Mouse (Mus musculus) erythroblast, adult 5-6 weeks (primary cell): ENCODE results near the gene Galnt6. TPM values are rescaled to one million over a fixed set of nuclear protein-coding genes. Genes with fewer than 3 reads are reported as not detected.

ENCODE experiments used
- ATAC-seq: replicated peaks from 2 replicates; pipeline ENCODE4 v1.8.0; 2016; ENCODE audit warnings: moderate number of reproducible peaks, mild to moderate bottlenecking, moderate TSS enrichment, inconsistent platforms; ENCODE audit not compliant: poor library complexity, low FRiP score, severe bottlenecking
- total RNA-seq, 2 experiments: library from RNA; stranded (forward) in 1 of 2; stranded (reverse) in 1 of 2; fragments of 150-400 nt in 1 of 2; fragments of 200-764, 138-1000 nt in 1 of 2; gene quantifications; 2 replicates each; pipeline versions ENCODE4 v1.2.3 to v1.2.4; 2015 to 2017; ENCODE audit warnings: low replicate concordance in 2 of 2

The Galnt6 gene
- total RNA-seq, 2 experiments from 2014 or later = 4.0 to 4.5 TPM

DNA sequence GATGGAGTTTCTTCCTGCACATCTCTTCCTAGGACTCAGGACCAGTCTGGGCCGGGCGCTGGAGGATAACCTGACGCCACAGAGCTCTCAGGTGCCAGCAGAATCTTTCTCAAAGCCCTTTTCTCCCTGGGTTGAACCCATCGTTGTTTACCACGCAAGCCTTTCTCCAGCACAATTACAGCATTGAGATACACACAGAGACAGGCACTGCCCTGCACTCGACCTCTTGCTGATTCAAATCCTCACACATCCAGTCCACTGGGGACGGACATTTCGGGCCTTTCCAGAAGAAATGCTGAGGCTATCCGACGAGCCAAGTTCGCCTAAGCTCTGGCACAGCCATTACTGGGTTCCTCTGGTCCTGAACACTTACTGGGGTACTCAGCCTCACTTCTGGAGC, 2.5 kb downstream of the Galnt6 start:
- no peak for ATAC-seq

DNA sequence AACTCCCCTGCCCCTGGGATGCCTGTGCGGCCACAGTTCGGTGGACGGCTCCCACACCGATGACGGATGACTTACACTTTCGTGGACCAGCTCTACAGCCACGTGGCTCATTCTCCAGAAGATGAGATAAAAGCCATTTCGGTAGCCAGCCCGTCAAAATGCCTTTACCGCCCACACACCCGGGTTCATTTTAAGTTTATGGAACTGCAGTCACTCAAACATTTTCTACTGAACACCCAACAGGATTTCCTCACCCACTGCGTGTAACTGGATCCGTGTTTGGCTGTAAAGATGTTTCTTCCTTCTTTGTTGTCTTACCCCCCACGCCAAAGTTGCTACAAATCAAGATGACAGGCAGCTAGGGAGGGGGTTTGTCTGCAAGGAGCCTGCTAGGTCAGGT, 5.7 kb downstream of the Galnt6 start:
- no peak for ATAC-seq

DNA sequence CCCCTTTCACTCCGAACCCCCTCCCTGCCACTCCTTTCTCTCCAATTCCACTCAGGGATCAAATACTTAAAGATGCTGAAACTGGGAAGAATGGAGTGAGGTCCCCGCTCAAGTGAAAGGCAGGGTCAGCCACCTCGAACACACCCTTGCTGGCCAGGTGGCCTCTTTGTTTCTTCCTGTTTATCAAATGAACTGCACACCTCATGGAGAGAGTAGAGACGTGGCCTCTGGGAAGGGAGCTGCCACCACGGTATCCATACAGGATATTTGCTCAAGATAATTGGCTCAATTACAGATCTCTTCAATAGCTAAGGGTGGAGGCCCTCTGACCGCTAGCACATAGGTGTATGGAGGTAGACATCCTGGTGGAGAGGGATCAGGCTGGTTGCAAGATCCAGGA, 6.6 kb downstream of the Galnt6 start:
- ATAC-seq = no peak

DNA sequence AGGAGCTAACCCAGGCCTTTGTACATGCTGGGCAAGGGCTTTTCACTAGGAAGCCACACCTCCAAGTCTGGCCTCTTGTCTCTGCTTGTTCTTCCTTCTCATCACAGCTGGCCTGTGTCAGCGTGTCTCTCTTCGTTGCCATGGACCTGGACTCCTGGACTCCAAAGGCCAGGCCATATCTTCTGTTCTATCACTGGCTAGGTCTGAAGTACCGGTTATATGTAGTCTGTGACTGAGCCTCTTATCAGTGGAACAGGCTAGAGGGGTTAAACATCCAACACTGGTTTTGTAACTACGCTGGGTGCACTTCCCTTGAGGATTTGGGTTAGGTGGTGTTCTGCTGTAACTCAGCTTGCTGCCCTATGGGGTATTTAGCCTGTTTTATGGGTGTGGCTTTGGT, 7.2 kb downstream of the Galnt6 start:
- ATAC-seq = no peak

DNA sequence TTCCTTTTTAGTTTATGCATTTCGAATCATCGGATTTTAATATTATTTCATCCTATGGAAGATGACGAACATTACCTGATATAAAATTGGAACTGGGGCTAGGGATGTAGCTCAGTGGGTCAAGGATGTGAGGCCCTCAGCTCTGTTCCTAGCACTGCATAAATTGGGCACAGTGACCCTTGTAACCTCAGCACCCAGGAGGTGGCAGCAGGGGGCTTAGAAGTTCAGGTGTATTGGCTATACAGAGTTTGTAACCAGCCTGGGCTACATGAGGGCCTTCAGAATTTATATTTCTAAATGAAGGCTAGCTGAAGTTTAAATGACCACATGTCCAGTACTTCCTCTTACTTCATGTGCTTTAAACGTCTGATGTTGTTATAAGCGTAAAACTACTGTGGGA, 7.7 kb downstream of the Galnt6 start:
- no peak for ATAC-seq

DNA sequence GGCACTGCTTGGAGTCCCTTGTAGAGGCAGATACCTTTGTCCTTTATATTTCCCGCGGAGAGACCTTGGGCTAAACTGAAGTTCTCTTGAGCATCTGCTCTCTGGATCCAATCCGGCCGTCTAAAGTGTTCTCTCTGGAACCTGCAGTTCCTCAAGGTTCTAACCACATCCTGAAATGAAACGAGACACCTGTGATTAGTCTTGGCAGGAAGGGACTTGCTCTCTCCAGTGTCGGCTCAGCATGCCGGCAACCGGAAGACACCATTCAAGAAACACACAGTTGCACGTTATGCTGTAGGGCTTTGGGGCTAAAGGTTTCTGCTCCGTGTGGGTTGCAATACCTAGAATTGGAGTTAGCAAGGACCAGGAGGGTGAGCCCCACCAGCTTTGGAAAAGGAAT, 9.1 kb downstream of the Galnt6 start:
- ATAC-seq = no peak

DNA sequence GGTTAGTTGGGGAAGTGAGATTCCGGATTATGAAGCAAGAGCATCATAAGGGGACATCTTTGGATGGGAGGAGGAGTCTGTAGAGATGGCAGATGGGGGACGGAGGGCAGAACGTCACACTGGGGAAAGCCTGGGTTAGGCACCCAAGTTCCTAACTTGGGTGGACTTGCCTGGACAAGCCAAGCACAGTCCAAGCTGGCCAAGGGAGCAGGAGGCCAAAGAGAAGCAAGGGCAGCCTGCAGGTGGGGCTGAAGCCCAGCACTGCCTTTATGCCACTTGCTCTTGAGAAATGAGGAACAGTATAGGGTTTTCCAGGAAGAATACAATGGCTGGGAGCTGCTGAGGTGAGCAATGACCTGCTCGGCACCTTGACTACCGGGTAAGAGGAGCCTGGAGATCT, 10.0 kb downstream of the Galnt6 start:
- 0 out of 2 replicates have a peak, but pooled peaks have one; percentile 26 for ATAC-seq

DNA sequence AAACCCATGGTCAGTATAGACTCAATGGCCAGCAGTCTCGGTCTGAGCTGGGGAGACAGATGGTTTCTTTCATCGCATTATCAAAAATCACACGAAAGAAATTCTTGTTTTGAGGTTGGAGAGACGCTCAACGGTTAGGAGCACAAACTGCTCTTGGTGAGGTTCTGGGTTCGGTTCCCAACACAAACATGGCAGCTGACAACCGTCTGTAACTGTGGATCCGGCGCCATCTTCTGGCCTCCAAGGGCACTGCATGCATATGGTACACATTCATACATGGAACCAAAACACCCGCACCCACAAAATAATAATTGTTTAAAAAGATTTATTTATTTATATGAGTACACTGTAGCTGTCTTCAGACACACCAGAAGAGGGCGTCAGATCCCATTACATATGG, 10.6 kb downstream of the Galnt6 start:
- ATAC-seq = no peak

DNA sequence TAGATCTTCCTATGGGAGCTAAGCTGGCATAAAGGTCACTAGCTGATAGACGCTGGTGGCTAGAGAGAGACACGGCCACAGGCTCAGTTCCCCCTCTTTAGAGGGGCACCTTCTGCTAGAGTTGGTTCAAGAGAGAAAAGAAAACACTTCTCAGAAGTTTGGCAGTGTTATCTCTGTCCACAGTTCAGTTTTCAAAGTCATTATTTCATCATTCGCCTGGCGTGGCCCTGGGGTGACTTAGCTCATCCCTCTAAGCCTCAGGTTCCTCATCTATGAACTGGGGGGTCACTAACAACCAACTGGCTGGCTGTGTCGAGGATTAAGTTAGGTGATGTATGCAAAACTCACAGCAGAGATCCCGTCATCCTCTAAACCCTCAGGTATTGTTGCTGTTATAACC, 11.2 kb downstream of the Galnt6 start:
- ATAC-seq = no peak

DNA sequence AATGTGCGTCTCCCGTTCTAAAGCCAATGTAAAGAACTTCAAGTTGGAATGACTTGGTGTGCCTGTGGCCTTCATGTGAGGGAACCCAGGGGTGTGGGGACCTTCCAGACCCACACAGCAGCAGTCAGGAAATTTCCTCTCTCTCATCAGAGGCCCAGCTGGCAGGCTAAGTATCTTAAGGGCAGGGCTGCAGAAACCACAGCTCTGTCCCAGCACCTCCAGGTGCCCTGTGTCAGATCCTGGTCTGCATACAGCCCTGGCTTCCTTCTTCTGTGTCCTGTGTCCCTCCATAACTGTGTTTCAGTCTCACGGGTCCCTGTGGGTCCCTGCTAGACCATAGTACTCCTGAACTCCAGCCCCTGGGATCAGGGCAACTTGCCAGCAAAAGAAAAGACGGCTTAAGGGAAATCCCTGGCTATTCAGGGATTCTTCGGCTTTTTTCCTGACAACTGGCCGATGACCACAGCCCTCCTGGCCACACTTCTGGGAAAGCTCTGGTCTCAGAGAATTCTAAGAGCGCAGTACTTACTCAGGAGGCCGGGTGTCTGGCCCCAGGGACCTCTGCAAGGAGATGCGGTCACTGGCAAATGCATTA, 13.7 kb downstream of the Galnt6 start:
- ATAC-seq = no peak

DNA sequence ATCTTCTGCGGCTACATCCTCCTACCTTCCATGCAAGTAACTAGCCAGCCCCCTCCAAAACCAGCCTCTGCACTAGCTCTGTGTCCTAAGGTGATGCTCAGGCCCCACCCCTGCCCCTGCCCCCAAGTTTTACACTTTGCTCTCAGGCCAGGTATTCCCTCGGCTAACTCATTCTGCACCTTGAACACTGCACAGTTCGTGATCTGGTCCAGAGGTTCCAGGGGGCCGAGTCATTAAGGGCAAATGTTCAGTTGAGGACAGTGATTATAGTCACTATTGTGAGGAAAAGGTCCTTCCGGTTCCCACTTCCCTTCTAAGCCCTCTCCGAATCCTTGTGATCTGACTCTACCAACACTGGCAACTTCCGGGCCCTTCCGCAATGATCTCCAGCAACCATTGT, 14.7 kb downstream of the Galnt6 start:
- ATAC-seq = no peak

DNA sequence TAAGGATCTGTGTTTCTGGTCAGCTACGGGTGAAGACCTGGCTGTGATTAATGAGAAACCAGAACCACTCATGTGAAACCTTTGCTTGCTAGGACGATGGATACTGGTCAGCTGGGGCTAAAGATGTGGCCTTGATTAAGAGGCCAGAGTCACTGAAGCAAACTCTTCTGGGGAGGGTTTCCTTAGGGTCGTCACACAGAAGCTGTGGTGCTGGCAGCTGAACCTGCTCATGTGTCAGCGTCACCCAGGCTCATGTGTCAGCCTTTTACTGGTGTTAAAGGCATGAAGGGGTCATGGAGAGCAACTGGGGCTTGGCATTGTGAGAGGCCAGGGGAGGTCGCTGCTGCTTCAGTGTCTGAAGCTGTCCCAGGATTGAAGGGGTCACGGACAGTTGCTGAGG, 18.3 kb downstream of the Galnt6 start:
- ATAC-seq = no peak

DNA sequence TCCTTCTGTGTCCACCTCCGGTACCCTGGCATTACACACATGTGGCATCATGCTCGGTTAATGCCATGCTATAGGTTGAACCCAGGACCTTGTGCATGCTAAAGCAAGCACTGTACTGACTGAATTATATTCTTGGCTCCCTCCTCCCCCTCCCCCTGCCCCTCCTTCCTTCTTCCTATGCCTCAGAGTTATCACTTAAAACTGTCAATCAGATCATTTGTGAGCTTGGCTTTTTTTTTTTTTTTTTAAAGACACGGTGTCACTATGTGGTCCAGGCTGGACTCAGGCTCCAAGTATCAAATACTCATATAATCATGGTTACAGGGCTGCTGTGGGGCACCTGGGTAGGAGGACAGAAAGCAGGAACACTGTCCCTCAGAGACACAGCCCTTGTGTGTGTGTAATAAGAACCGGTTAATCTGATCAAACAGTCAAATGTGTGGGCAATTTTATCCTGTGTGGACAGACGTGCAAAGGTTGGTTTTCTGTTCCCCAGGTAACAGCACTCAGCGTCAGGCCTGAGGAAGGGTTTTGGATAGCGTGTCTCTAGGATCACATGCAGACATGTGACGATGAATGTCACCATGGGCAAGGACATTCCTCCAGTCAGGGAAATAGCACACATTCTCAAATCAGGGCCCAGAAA, 20.6 kb downstream of the Galnt6 start:
- ATAC-seq = no peak

DNA sequence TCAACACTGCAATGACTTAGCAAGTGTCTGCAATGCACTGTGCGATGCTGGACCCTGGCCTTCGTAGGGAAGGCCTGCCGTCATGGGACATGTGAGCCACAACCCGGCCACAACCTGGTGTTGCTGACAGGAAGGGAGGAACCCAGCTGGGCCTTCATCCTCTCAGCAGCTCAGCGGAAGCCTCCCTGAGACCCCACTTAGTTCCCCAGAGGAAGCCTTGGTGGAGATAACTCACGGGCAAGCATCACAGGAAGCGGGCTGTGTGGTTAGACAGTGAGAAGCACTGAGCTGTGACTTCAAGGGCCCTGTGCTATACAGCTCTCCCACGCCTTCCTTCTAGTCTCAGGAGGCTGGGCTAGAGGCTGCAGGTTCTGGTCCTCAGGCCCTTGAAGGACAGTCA, 22.9 kb downstream of the Galnt6 start:
- no peak for ATAC-seq

DNA sequence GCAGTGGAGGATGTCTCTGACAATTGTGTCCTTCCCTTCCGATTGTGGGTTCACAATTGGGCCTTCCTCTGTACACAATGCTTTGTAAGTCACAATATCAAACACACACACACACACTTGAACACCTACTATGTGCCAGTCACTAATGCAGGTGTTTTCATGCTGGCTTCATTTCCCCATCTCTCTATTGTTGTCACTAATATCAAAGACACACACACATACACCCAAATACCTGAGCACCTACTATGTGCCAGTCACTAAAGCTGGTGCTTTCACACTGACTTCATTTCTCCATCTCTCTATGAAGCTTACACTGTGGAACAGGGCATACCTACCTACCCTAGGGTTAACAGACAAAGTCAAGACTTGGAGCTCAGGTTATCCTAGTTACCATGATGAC, 23.8 kb downstream of the Galnt6 start:
- ATAC-seq = no peak

DNA sequence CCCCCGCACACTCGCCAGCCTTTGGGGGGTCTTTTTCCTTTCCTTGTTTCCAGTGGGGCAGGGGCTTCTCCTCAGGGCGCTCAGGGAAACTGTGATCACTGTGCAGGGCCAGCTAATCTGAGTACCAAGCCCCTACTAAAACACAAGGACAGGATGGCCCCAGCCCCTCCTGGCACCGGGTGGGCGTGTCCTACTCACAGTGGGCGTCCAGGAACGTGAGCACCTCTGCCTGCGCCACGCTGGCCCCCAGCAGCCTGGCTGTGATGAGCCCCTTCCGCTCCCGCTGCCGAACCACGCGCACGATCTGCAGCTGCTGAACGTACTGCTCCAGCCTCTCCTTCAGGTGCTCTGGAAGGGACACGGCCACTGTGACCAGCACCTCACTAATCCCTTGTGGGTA, 25.3 kb downstream of the Galnt6 start:
- ATAC-seq = no peak

DNA sequence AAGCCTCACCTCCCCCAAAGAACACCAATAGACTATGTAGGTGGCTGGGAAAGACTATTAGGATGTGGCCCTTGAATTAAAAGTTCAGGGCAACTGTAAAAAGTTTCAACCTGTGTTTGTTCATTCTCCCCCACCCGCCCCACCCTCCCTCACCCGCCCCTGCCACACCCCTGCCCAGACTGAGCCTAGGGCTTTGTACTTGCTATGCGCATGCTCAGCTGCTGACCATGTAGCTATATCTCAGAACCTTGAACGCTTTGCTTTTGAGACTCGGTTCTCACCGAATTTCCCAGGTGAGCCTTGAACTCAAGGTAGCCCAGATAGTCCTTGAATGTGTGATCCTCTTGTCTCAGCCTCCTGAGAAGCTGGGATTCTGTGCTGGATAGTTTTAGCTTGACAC, 27.3 kb downstream of the Galnt6 start:
- no peak for ATAC-seq

DNA sequence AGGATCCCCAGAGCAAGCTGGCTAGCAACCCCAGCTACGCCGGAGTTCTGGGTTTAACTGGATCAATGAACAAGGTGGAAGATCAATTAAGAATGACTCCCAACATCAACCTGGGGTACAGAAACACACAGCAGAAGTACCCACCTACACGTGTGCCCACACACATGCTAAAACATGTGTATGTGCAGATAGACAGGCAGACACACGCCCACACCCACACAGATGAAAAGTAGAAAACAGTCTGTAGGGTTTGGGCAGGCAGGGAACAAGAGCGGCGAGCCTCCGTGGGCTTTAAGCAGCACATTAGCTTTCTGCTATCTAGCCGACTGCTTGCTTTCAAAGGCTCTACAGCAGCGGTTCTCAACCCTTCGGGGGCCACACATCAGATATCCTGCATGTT, 28.1 kb downstream of the Galnt6 start:
- ATAC-seq = no peak

DNA sequence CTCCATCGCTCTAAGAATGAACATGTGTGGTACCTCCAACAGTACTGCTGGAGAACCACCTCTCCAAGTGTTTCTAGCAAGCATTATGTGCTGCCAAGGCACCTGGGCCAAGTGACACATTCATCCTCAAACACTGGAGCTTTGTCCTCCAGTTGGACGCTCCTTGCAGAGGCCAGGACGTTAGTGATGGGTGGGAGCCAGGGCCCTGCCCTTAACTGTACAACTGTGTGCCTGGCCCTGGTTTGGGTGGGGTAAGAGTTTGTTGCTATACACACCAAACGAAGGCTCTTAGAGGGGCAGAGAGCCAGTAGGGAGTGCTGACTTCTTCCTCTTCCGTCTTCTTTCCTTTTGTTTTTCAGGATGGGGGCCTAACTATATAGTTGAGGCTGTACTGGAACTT, 28.8 kb downstream of the Galnt6 start:
- no peak for ATAC-seq

DNA sequence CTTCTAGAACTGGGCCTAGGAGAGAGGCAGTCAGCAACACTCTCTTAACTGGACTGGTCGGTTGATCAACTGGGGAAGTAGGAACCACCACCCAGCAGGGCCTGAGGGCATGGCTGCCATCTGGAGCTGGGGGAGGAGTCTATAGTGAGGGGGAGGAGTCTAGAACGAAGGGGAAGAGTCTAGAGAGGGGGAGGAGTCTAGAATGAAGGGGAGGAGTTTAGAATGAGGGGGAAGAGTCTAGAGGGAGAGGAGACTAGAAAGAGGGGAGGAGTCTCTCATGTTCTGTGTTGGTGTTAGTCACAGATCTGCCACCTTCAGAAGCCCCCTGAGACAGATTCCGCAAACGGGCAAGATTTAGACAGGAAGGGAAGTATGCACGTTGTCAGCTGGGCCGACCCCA, 29.8 kb downstream of the Galnt6 start:
- ATAC-seq = 0 out of 2 replicates have a peak, but pooled peaks have one; percentile 12

DNA sequence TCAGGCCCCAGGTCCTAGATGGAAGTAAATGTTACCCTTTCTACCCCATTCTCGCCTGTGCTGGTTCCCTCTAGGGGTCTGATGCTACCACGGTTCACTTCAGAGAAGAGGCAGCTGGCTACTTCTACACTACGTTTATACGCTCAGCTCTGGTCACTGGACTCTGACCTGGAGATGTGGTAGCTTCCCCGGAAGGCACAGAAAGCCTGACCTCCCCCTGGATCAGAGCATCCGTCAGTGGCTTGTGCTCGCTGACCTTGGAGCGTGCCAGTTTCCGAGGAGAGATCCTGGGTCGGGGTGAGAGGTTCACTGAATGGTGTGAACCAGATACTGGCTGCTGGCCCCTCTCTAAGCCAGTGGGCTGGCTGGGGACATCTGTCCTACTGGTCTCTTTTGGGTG, 31.1 kb downstream of the Galnt6 start:
- no peak for ATAC-seq

DNA sequence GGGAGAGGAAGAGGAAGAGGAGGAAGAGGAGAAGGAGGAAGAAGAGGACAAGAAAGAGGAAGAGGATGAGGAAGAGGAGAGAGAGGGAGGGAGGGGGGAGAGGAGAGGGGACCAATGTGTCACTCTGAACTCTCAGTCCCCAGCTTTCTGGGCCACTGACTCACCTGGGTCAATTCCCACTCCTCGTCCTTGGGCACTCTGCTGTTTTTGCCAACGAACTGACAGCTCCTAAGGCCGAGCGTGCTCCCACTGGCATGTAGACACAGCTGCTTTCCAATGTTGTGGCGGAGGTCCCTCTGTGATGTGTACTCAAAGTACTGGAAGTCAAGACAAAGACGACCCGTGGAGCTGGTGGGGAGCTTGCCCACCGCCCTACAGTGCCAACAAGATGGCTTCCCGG, 34.8 kb downstream of the Galnt6 start:
- ATAC-seq = no peak
